Mouse (Mus musculus) C2C12 (cell line): ENCODE measurements at regions not wholly inside any gene's neighbourhood (a gene's known extent, or its start where the extent isn't known, plus 50 kb on each side); places are given as distances from the start of the nearest gene placed in this dataset.

Experiments used
- H3K27me3 ChIP-seq: one replicate; pipeline ENCODE4 v1.6.1; 2011; ENCODE audit not compliant: control insufficient read depth, insufficient read depth, insufficient read length
- H3K36me3 ChIP-seq: one replicate; pipeline ENCODE4 v1.6.1; 2011; ENCODE audit not compliant: control insufficient read depth, insufficient read depth
- H3K4me3 ChIP-seq: one replicate; pipeline ENCODE4 v1.5.1; 2011; ENCODE audit warnings: mild to moderate bottlenecking, control low read depth; ENCODE audit not compliant: poor library complexity, insufficient read depth, severe bottlenecking
- H3K79me2 ChIP-seq: one replicate; pipeline ENCODE4 v1.6.1; 2011; ENCODE audit not compliant: control insufficient read depth, insufficient read depth
- H3K79me3 ChIP-seq: one replicate; pipeline ENCODE4 v1.6.1; 2011; ENCODE audit warnings: low read depth, control low read depth
- H3ac ChIP-seq: one replicate; pipeline ENCODE3; 2011; ENCODE audit warnings: low read depth; ENCODE audit not compliant: control insufficient read depth, insufficient read length
- CEBPB ChIP-seq: IDR thresholded peaks from one replicate; pipeline ENCODE4 v1.6.1; 2011; ENCODE audit warnings: low read depth, mild to moderate bottlenecking, control low read depth, moderate library complexity
- CTCF ChIP-seq: IDR thresholded peaks from one replicate; pipeline ENCODE4 v1.5.1; 2011; ENCODE audit not compliant: control insufficient read depth, insufficient read depth, insufficient read length
- FOSL1 ChIP-seq: IDR thresholded peaks from one replicate; pipeline ENCODE4 v1.8.0; 2011; ENCODE audit warnings: mild to moderate bottlenecking, low read length; ENCODE audit not compliant: poor library complexity, insufficient read depth, severe bottlenecking
- MAX ChIP-seq: IDR thresholded peaks from one replicate; pipeline ENCODE4 v1.6.1; 2011; ENCODE audit warnings: mild to moderate bottlenecking, control low read depth
- MYOD1 ChIP-seq: IDR thresholded peaks from one replicate; pipeline ENCODE4 v1.6.1; 2011; ENCODE audit warnings: low read depth; ENCODE audit not compliant: control insufficient read depth, insufficient read length
- MYOG ChIP-seq: IDR thresholded peaks from one replicate; pipeline ENCODE4 v1.6.1; 2011; ENCODE audit not compliant: control insufficient read depth, insufficient read length; ENCODE audit errors: extremely low read depth
- USF1 ChIP-seq: IDR thresholded peaks from one replicate; pipeline ENCODE4 v1.6.1; 2011; ENCODE audit warnings: low read depth, mild to moderate bottlenecking, control low read depth, moderate library complexity

DNA sequence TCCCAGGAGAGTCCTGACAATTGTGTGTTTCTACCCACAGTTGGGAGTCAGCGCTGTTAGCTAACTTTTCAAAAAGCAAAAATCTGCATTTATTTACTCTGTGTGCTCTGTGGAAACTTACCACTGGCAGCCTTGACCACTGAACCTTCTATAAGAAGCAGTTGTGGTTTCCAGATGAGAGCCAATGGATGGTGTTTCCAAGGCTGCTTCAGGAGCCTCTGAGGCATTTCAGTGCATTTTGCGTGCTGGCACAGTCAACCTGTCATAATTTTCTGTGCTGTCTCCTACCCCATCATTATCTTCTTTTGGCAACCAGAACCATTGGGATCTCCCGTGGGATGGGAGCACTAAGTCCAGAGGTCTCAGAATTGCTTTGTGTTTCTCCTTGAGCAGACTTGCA, 60.3 kb downstream of the 4930544G11Rik start:
- Histone ChIP-seq H3K4me3 (no peak overlapping the region), H3K27me3 (no peaks in the 10 kb centered on the region), H3K79me2 (no peaks in the 10 kb centered on the region), H3ac (no peak overlapping the region), H3K36me3 (no peaks in the 10 kb centered on the region), H3K79me3 (no peaks in the 10 kb centered on the region)
- TF ChIP-seq FOSL1, result no peak
- no peak for TF ChIP-seq USF1
- no peak for TF ChIP-seq MYOG
- no peak for TF ChIP-seq CEBPB
- TF ChIP-seq MYOD1, result no peak

DNA sequence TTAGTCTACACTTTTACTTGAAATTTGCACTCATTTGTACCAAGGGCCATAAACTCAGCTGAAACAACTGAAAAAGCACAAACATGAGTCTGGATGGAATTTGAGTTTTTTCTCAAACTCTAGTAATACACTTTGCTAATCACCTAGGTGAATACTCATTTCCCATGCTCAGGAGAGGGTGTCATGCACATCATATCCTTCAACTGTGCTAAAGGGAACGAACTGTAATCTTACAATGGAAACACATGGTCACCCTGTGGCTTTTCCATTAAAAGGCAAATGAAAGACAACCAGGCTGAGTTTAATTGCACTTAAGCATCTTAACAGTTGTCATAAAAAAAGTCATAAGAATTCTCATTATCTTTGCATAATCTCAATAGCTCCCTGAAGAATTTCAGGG, 71.1 kb downstream of the 4930544G11Rik start:
- H3K4me3 ChIP-seq, result no peak overlapping the region

DNA sequence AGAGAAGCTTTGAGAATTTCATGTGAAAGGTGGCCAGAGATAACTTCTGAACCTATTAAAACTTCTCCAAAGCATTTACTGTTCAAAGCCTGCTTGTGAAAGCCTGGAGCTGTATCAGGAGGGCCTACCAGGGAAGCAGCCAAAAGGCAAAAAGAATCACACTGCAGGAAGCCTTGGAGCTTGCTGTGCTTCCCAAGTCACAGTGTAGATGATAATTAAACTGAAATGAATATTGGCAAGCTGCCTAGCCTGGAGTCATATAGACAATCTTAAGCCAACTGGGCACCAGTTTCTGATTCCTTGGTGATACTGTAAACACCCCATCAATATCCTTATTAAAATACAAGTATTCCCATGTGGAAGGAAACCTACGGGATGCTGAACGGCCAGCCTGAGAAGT, 84.4 kb downstream of the 4930544G11Rik start:
- Histone ChIP-seq H3K27me3 (no peaks in the 10 kb centered on the region), H3K79me2 (no peaks in the 10 kb centered on the region), H3K79me3 (no peaks in the 10 kb centered on the region), H3K4me3 (no peak overlapping the region), H3K36me3 (no peaks in the 10 kb centered on the region), H3ac (no peak overlapping the region)
- TF ChIP-seq CTCF (no peak), MAX (no peak), USF1 (no peak), FOSL1 (no peak), MYOD1 (no peak), MYOG (no peak), CEBPB (no peak)

More for the DNA sequence above, 71.1 kb downstream of the 4930544G11Rik start:
- H3K36me3 ChIP-seq, result no peaks in the 10 kb centered on the region
- H3K27me3 ChIP-seq, result no peaks in the 10 kb centered on the region
- no peaks in the 10 kb centered on the region for H3K79me2 ChIP-seq
- no peaks in the 10 kb centered on the region for H3K79me3 ChIP-seq
- H3ac ChIP-seq, result no peak overlapping the region
- TF ChIP-seq FOSL1 (no peak), CEBPB (no peak), CTCF (no peak), MAX (no peak), USF1 (no peak), MYOD1 (no peak), MYOG (no peak)

DNA sequence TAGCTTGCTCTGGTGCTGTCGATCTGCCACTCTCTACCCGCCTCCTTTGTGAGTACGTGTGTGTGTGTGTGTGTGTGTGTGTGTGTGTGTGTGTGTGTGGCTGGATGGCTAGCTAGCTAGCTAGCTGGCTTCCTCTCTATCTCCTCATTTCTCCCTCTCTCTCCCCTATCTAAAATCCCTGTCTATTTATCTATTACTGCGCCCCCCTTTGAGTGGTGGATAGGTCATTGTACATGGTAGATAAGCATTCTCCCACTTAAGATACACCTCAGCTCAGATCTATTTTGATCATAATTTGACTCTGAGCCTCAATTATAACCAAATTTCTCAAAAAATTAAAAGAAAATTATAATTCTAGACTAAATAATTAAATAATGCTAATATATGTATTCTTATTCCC, 99.4 kb downstream of the 4930544G11Rik start:
- Histone ChIP-seq H3K27me3 (no peaks in the 10 kb centered on the region), H3K79me2 (no peaks in the 10 kb centered on the region), H3K4me3 (no peak overlapping the region), H3K79me3 (no peaks in the 10 kb centered on the region), H3ac (no peak overlapping the region), H3K36me3 (no peaks in the 10 kb centered on the region)
- TF ChIP-seq CEBPB (no peak), FOSL1 (no peak), CTCF (no peak)

DNA sequence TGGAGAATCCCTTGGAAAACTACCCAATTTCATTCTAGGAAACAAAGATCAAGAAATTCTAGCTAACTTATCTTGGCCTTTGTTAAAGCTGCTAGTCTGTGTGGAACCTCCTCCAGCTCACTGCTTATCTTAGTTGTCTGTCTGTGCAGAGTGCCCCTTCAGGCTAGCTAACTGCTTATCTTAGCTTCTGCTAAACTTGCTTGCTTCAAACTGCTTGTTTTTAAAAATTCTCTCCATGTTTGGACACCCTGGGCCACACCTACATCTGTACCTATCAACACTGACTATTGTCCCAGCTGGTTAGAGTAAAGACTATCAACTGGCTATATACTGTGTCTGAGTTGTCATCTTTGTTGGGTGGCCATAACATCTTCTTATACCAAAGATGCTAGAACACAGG, 100.0 kb downstream of the 4930544G11Rik start:
- TF ChIP-seq CEBPB (no peak), MYOD1 (no peak), USF1 (no peak), FOSL1 (no peak), MYOG (no peak), MAX (no peak), CTCF (no peak)
- Histone ChIP-seq H3K36me3 (no peaks in the 10 kb centered on the region), H3K79me2 (no peaks in the 10 kb centered on the region), H3K27me3 (no peaks in the 10 kb centered on the region), H3ac (no peak overlapping the region), H3K79me3 (no peaks in the 10 kb centered on the region), H3K4me3 (no peak overlapping the region)

DNA sequence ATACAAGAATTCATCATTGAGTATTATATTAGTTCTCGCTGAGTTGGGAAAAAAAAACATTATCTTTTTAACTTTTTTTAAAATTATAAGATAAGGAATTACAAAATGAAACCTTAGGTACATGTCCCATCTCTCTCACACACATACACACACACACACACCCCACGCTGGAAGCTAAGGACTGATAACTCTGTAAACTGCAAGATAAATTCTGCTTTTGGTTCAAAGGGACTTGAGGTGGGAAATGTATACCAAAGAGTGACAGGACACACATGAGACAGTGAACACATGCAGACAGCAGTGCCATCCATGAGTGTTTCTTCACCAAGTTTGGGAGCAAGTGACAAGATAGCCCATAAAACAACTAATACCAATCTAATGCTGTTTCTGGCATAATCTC, 100.8 kb downstream of the 4930544G11Rik start:
- Histone ChIP-seq H3K36me3 (no peaks in the 10 kb centered on the region), H3K79me2 (no peaks in the 10 kb centered on the region), H3K27me3 (no peaks in the 10 kb centered on the region), H3K4me3 (no peak overlapping the region), H3K79me3 (no peaks in the 10 kb centered on the region), H3ac (no peak overlapping the region)
- TF ChIP-seq MAX (no peak), MYOD1 (no peak), CEBPB (no peak), MYOG (no peak), CTCF (no peak), FOSL1 (no peak), USF1 (no peak)
